Mouse (Mus musculus): ENCODE data around the gene Net1. TPM values are rescaled to one million over a fixed set of nuclear protein-coding genes. Genes with fewer than 3 reads are reported as not detected.
"Not testable (repeated sequence)": the region's sequence is repeated elsewhere in the genome, so short reads cannot be mapped to it uniquely, and the experiment has no call there.

Net1 gene
- polyA plus RNA-seq, 1 experiment = 81.1 TPM

GRCm38 (mm10) chr13:3924483-3924882 lies 6.5 kb upstream of the Net1 start:
- Histone ChIP-seq H3K27ac (ENCODE audit: control insufficient read depth, insufficient read depth, low read depth, low read length, poor library complexity) (no peak overlapping the region), H3K4me3 (replicated peaks; ENCODE audit: control insufficient read depth, low read depth, low read length) (no peak overlapping the region), H3K4me1 (ENCODE audit: control insufficient read depth, insufficient read depth, low read length) (no peaks in the 10 kb centered on the region)
- 82% methylated on average over 5 of the region's 5 CpGs for WGBS
- TF ChIP-seq CTCF (IDR thresholded peaks at IDR 0.05; ENCODE audit: control insufficient read depth, insufficient read depth, low read length) = no peak
- TF ChIP-seq POLR2A (IDR thresholded peaks at IDR 0.05; ENCODE audit: borderline replicate concordance, control insufficient read depth, low read depth, low read length) = no peak

DNA sequence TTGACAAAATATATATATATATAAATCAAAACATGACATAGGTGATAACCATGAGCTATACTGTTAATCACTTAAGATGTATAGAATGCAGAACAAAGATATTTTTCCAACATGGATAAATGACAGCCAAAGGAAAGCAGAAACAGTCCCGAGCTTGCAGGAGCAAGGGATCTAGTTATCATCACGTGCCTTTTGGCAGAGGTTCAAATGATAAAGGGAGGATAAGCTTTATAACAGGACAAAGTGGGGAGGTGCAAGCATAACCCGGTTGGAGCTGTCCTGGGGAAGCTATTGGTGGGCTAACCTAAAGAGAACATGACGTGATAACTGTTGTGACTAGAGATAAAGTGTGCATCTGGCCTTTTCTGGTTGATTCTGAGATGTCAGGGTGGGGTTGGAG lies 4.5 kb downstream of the Net1 start:
- Histone ChIP-seq H3K27ac (ENCODE audit: control insufficient read depth, insufficient read depth, low read depth, low read length, poor library complexity) (no peak overlapping the region), H3K4me3 (replicated peaks; ENCODE audit: control insufficient read depth, low read depth, low read length) (no peak overlapping the region), H3K4me1 (ENCODE audit: control insufficient read depth, insufficient read depth, low read length) (no peaks in the 10 kb centered on the region; the same call in 1 of the 2 replicates)
- 70% methylated on average over 4 of the region's 4 CpGs for WGBS
- TF ChIP-seq CTCF (IDR thresholded peaks at IDR 0.05; ENCODE audit: control insufficient read depth, insufficient read depth, low read length) = no peak
- TF ChIP-seq POLR2A (IDR thresholded peaks at IDR 0.05; ENCODE audit: borderline replicate concordance, control insufficient read depth, low read depth, low read length) = no peak

- Histone ChIP-seq H3K4me3 (replicated peaks; ENCODE audit: control insufficient read depth, low read depth, low read length) (no peak overlapping the region), H3K27ac (ENCODE audit: control insufficient read depth, insufficient read depth, low read depth, low read length, poor library complexity) (no peak overlapping the region), H3K4me1 (ENCODE audit: control insufficient read depth, insufficient read depth, low read length) (no peaks in the 10 kb centered on the region; the same call in 1 of the 2 replicates)
- TF ChIP-seq POLR2A (IDR thresholded peaks at IDR 0.05; ENCODE audit: borderline replicate concordance, control insufficient read depth, low read depth, low read length) (no peak), CTCF (IDR thresholded peaks at IDR 0.05; ENCODE audit: control insufficient read depth, insufficient read depth, low read length) (no peak)
- 86% methylated on average over 5 of the region's 5 CpGs for WGBS
Observed at GRCm38 (mm10) chr13:3910356-3910755, 7.7 kb downstream of the Net1 start.

GRCm38 (mm10) chr13:3908262-3908661 lies 9.8 kb downstream of the Net1 start:
- H3K4me1 ChIP-seq (ENCODE audit: control insufficient read depth, insufficient read depth, low read length) = no peaks in the 10 kb centered on the region; the same call in 1 of the 2 replicates
- WGBS = 31% methylated on average over 4 of the region's 4 CpGs
- H3K4me3 ChIP-seq (replicated peaks; ENCODE audit: control insufficient read depth, low read depth, low read length) = no peak overlapping the region
- TF ChIP-seq POLR2A (IDR thresholded peaks at IDR 0.05; ENCODE audit: borderline replicate concordance, control insufficient read depth, low read depth, low read length) (no peak), CTCF (IDR thresholded peaks at IDR 0.05; ENCODE audit: control insufficient read depth, insufficient read depth, low read length) (no peak)
- no peak overlapping the region for H3K27ac ChIP-seq (ENCODE audit: control insufficient read depth, insufficient read depth, low read depth, low read length, poor library complexity)

DNA sequence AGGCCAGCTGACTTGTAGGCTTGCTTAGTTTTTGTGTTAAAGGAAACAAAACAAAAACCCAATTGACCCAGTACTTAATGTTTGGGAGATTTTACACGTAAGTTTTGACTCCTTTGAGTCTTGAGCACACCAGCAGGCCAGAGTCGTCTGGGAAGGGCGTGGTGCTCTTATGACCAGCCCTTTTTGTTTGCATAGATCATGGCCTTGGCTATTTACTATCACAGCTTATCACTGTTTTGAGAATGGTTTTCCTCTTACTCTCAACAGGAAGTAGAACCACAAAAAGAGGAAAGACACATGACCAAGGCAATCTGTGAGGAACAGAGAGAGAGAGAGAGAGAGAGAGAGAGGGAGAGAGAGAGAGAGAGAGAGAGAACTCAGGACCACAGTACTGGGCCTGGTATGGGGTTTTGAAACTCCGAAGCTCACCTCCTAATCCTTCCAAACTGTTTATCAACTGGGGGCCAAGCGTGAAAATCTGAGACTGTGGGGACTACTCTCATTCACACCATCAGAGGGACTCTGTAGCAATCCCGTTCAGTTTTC lies 10.8 kb downstream of the Net1 start:
- WGBS = 75% methylated on average over 6 of the region's 6 CpGs
- Histone ChIP-seq H3K4me1 (ENCODE audit: control insufficient read depth, insufficient read depth, low read length) (no peaks in the 10 kb centered on the region; the same call in 1 of the 2 replicates), H3K4me3 (replicated peaks; ENCODE audit: control insufficient read depth, low read depth, low read length) (no peak overlapping the region), H3K27ac (ENCODE audit: control insufficient read depth, insufficient read depth, low read depth, low read length, poor library complexity) (no peak overlapping the region)
- no peak for TF ChIP-seq CTCF (IDR thresholded peaks at IDR 0.05; ENCODE audit: control insufficient read depth, insufficient read depth, low read length)
- no peak for TF ChIP-seq POLR2A (IDR thresholded peaks at IDR 0.05; ENCODE audit: borderline replicate concordance, control insufficient read depth, low read depth, low read length)

DNA sequence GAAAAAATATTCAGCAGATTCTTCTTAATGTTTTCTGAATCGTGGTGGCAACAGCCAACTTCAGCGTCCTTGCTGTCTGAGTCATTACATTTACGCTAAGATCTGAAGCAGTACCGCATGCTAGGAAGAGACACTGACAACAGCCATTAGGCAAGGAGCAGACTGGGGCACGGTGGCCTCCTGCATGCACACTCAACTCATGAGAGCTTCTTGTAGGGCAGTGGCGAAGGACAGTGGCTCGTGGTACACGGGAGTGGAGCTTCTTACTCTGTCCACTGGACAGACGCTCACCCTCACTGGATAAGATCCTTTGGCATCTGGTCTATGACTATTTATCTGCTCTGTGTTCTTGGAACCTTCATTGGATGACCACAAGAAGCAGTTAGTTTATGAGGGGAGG lies 18.7 kb downstream of the Net1 start:
- 91% methylated on average over 9 of the region's 9 CpGs for WGBS
- Histone ChIP-seq H3K4me3 (replicated peaks; ENCODE audit: control insufficient read depth, low read depth, low read length) (no peak overlapping the region), H3K27ac (ENCODE audit: control insufficient read depth, insufficient read depth, low read depth, low read length, poor library complexity) (no peak overlapping the region), H3K4me1 (ENCODE audit: control insufficient read depth, insufficient read depth, low read length) (peaks cover 2% of the 10 kb centered on the region)
- TF ChIP-seq POLR2A (IDR thresholded peaks at IDR 0.05; ENCODE audit: borderline replicate concordance, control insufficient read depth, low read depth, low read length) = no peak
- TF ChIP-seq CTCF (IDR thresholded peaks at IDR 0.05; ENCODE audit: control insufficient read depth, insufficient read depth, low read length) = no peak

DNA sequence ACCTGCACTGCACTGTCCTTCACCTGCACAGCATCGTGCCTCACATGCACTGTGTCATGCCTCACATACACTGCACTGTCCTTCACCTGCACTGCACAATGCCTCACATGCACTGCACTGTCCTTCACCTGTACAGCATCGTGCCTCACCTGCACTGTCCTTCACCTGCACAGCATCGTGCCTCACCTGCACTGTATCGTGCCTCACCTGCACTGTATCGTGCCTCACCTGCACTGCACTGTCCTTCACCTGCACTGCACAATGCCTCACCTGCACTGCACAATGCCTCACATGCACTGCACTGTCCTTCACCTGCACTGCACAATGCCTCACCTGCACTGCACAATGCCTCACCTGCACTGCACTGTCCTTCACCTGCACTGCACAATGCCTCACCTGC lies 19.8 kb downstream of the Net1 start:
- H3K4me3 ChIP-seq (replicated peaks; ENCODE audit: control insufficient read depth, low read depth, low read length); H3K4me1 ChIP-seq (ENCODE audit: control insufficient read depth, insufficient read depth, low read length); H3K27ac ChIP-seq (ENCODE audit: control insufficient read depth, insufficient read depth, low read depth, low read length, poor library complexity): not testable (repeated sequence)
- 89% methylated on average over 5 of the region's 5 CpGs for WGBS

GRCm38 (mm10) chr13:3896913-3897312 lies 21.1 kb downstream of the Net1 start:
- Histone ChIP-seq H3K4me3 (replicated peaks; ENCODE audit: control insufficient read depth, low read depth, low read length) (no peak overlapping the region), H3K27ac (ENCODE audit: control insufficient read depth, insufficient read depth, low read depth, low read length, poor library complexity) (no peak overlapping the region), H3K4me1 (ENCODE audit: control insufficient read depth, insufficient read depth, low read length) (peaks cover 2% of the 10 kb centered on the region)
- TF ChIP-seq POLR2A (IDR thresholded peaks at IDR 0.05; ENCODE audit: borderline replicate concordance, control insufficient read depth, low read depth, low read length) (no peak), CTCF (IDR thresholded peaks at IDR 0.05; ENCODE audit: control insufficient read depth, insufficient read depth, low read length) (peak; percentile 69)
- WGBS = 23% methylated on average over 5 of the region's 5 CpGs

DNA sequence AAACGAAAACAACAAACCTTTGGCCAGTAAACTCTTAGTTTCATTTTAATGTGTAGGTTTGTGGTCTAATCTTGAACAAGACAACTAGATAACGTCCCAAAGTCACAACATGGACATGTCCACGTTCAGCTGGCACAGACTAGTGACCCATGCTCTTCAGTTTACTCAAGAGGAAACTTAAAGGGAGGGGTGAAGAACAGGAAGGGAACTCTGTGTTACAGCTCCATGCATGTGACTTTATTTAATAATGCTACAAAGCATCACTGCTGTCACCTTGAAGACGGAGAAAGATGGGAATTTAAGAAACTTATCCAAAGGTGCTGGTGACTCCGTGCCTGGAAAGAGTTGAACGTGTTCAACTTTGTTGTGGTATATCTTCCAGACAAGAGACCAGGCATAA lies 22.0 kb downstream of the Net1 start:
- peaks cover 2% of the 10 kb centered on the region for H3K4me1 ChIP-seq (ENCODE audit: control insufficient read depth, insufficient read depth, low read length)
- 59% methylated on average over 6 of the region's 6 CpGs for WGBS
- no peak for TF ChIP-seq POLR2A (IDR thresholded peaks at IDR 0.05; ENCODE audit: borderline replicate concordance, control insufficient read depth, low read depth, low read length)
- TF ChIP-seq CTCF (IDR thresholded peaks at IDR 0.05; ENCODE audit: control insufficient read depth, insufficient read depth, low read length) = no peak
- no peak overlapping the region for H3K27ac ChIP-seq (ENCODE audit: control insufficient read depth, insufficient read depth, low read depth, low read length, poor library complexity)
- no peak overlapping the region for H3K4me3 ChIP-seq (replicated peaks; ENCODE audit: control insufficient read depth, low read depth, low read length)

Measured in bone marrow, adult 2 months (tissue).